Mouse (Mus musculus): ENCODE results near the gene Pdzd11. TPM values are rescaled to one million over a fixed set of nuclear protein-coding genes. Genes with fewer than 3 reads are reported as not detected.

The Pdzd11 gene
- 74.1 and 79.3 TPM in 2 replicates for polyA plus RNA-seq (2012; rRNA removed)

DNA sequence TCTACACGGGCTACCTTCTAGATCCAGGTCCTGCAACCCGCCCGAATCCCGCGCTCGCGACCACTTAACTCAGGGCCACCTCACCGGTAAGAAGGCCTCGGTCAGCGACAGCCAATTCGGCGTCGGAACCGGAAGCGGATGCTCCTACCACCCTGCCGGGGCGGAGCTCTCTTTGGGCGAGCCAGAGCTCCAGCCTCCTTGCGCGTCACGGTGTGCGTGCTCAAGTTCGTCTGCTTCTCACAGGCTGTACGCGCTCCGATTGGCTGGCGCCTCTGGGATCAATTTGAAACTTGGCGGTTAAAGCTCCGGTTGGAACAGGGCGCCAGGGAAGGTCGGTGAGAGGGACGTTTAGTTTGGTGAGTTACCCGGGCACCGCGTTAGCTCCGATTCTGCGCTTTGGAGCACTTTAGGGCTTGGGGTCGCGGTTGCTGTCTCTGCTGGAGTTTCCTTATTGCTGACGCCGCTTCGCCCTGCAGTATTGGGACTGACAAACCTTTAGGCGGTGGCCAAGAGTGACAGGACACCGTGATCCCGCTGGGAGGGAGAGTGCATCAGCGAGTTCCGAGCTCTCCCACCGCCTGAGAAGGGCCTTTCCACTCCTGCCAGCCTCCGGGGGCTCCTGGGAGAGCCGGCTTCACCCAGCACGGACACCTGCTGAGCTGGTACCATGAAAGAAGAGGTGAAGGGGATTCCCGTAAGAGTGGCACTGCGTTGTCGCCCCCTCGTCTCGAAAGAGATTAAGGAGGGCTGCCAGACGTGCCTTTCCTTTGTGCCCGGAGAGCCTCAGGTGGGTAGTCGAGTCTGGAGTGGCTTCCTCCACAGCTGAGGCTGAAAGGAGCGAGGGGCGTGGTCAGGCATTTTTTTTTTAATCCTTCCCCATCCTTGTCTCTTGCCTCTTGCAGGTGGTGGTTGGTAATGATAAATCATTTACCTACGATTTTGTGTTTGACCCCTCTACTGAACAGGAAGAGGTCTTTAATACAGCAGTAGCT lies at the start of gene Pdzd11:
Gene Pdzd11, minus strand, starts transcription at position 767 of the 992 bp plus-strand sequence.

DNA sequence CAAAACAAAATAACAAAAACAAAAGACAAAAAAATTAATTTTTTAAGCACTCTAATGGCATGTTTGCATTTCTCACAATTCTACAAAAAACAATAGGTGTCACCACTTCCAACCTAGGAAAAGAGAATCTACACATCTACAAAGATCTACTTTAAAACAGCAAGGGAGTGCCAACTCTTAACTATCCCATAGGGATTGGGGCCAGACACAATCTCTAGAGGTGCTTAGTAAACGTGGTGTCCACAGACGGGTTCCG lies 894 bp downstream of the Pdzd11 start, which contains the start of gene Kif4:
Gene Kif4, plus strand, starts transcription at position 192 of the 256 bp plus-strand sequence.

DNA sequence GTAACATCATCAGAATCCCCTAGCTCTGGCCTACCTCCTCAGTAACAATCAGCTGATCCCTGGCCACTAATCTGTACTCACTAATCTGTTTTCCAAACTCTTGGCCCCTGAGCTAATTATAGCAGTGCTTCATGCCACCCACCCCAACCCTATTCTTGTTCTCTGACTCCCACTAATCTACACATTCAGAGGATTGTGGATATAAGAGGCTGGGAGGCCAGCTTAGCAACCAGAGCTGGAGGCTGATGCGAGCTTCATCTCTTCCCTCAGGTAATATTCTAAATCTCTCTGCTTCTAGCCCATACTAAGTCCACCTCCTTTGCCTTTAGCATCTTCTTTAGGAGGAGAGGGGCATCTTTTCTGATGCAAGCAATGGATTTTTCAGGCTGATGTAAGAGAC lies 21.1 kb downstream of the Pdzd11 start, which contains the start of gene Arr3:
Gene Arr3, plus strand, starts transcription at position 184 of the 400 bp plus-strand sequence.

DNA sequence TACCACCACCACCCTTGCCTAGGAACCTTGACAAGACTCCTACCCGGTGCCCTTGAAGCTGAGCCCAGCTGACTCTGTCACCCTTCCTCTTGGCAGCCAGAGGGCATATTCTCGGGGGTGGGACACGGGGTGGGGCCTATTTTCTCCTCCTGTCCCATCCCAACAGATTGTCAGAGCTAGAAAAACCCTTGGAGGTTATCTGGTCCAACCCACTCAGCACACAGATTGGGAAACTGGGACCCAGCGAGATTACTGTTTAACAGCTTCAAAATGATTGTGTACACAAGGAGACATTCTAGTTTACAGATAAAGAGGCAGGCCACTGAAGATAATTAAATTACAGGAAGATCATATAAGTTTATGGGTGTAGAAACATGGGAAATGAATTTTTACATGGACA lies 31.6 kb downstream of the Pdzd11 start, which contains the start of gene P2ry4:
Gene P2ry4, minus strand, starts transcription at position 79 of the 400 bp plus-strand sequence.

Other genes with a start within 250 kb of the Pdzd11 start
- gene Otud6a, start 197.6 kb downstream of the Pdzd11 start, polyA plus RNA-seq (2012; rRNA removed), result 0.07 TPM in 1 of 2 replicates, not detected in the other
- gene Awat2, start 183.9 kb downstream of the Pdzd11 start, polyA plus RNA-seq (2012; rRNA removed), result 0.48 and 0.83 TPM in 2 replicates
- gene Igbp1, start 132.3 kb downstream of the Pdzd11 start, polyA plus RNA-seq (2012; rRNA removed), result 76.5 and 86.3 TPM in 2 replicates
- not detected in 2 replicates for gene Dgat2l6, start 101.7 kb downstream of the Pdzd11 start, polyA plus RNA-seq (2012; rRNA removed)
- not detected in 2 replicates for gene Awat1, start 54.3 kb downstream of the Pdzd11 start, polyA plus RNA-seq (2012; rRNA removed)
- 0.02 TPM in 1 of 2 replicates, not detected in the other for gene P2ry4, start 31.7 kb downstream of the Pdzd11 start, polyA plus RNA-seq (2012; rRNA removed)
- gene Arr3, start 21.1 kb downstream of the Pdzd11 start, polyA plus RNA-seq (2012; rRNA removed), result not detected in 2 replicates
- 37.6 and 43.8 TPM in 2 replicates for gene Kif4, start 831 bp downstream of the Pdzd11 start, polyA plus RNA-seq (2012; rRNA removed)
- gene Gdpd2, start 103.3 kb upstream of the Pdzd11 start, polyA plus RNA-seq (2012; rRNA removed), result 15.1 and 16.3 TPM in 2 replicates
- gene Dlg3, start 141.2 kb upstream of the Pdzd11 start, polyA plus RNA-seq (2012; rRNA removed), result 49.8 and 50.6 TPM in 2 replicates